Mouse (Mus musculus): Measurements from ENCODE around the gene Cyp4v3. TPM values are rescaled to one million over a fixed set of nuclear protein-coding genes. Genes with fewer than 3 reads are reported as not detected.
A peak's percentile ranks its signal among the peaks of the same experiment; 100 is the strongest.

Gene Cyp4v3
- polyA plus RNA-seq (2012; rRNA removed) = 1.4 and 1.8 TPM in 2 replicates

DNA sequence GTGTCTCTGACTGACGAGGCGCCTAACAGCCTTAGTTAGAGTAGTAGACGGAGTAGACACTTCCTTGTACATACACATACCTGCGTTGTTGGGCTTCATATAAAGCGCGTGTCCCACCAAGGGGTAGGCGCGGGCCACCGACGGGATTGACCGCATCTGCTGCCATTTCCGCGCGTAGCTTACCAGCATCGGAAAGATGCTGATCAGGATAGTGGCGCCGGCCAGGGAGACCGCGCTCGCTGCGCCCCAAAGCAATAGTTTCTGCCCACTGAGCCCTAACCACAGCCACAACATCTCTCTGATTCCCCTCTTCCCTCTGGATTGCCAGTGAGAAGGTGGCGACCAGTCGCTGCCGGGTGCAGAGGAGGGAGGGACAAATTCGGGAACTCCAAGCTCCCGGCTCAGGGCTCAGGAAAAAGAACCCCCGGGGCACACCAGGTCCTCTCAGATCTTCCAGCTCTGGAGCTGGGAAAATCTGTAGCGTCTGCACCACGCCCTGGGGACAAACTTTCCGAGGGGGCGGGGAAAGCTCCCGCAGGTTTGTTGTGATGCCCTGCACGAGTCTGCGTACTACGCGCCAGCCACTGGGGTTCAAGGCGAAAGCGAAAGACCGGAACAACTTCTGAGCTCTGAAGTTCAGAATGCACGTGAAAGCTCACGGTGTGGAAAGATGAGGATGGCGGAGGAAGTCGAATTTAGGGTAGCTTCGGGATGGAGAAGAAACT is at the start of gene Cyp4v3:
Cyp4v3 (minus strand) TSS at position 532 of the 725 bp plus-strand sequence.
- Histone ChIP-seq H3K27me3 (replicated peaks; ENCODE audit: control insufficient read depth, insufficient read depth, low read length) (no peaks in the 10 kb centered on the region), H3K4me3 (ENCODE audit: insufficient read depth, low read depth, low read length) (peak within 1 kb of the TSS; percentile 80), H3K27ac (ENCODE audit: insufficient read depth, low read depth, low read length) (peak within 1 kb of the TSS; percentile 41), H3K36me3 (ENCODE audit: control insufficient read depth, insufficient read depth, low read length) (no peaks in the 10 kb centered on the region), H3K4me1 (ENCODE audit: control insufficient read depth, insufficient read depth, low read length) (peaks cover 4% of the 10 kb centered on the region; the same call in 1 of the 2 replicates)
- peak; percentile 78 for DNase-seq
- TF ChIP-seq POLR2A (IDR thresholded peaks at IDR 0.05; ENCODE audit: low read depth, low read length) (no peak), CTCF (conservative IDR thresholded peaks at IDR 0.05; ENCODE audit: insufficient read depth, insufficient read length, low read depth, low read length) (no peak)
- 3% methylated on average over 44 of the region's 44 CpGs for WGBS

DNA sequence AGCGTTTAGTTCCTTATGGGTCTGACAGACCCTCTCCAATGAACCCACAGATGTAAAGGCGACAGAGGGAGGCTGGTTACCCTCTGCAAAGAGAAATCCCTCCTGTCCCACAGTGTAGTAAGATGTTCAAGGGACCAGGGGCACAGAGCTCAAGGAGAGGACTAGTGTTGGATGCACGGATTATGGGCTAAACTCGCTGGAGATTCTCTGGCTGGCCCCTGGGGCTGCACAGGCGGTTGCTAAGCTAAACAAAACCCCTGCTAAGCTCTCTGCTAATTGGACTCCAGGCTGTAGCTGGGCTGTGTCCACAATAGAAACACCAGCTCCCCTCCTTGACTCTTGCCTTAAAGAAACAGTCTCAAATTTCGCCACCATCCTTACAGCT is 48.9 kb upstream of the Cyp4v3 start, which contains the start of gene Fam149a:
Fam149a (minus strand) TSS at position 329 of the 385 bp plus-strand sequence.
- TF ChIP-seq POLR2A (IDR thresholded peaks at IDR 0.05; ENCODE audit: low read depth, low read length) = no peak
- no peak for TF ChIP-seq CTCF (conservative IDR thresholded peaks at IDR 0.05; ENCODE audit: insufficient read depth, insufficient read length, low read depth, low read length)
- 15% methylated on average over 6 of the region's 6 CpGs for WGBS
- H3K27me3 ChIP-seq (replicated peaks; ENCODE audit: control insufficient read depth, insufficient read depth, low read length) = no peaks in the 10 kb centered on the region
- no peak within 1 kb of the TSS for H3K27ac ChIP-seq (ENCODE audit: insufficient read depth, low read depth, low read length)
- no peaks in the 10 kb centered on the region for H3K4me1 ChIP-seq (ENCODE audit: control insufficient read depth, insufficient read depth, low read length)
- no peak within 1 kb of the TSS for H3K4me3 ChIP-seq (ENCODE audit: insufficient read depth, low read depth, low read length)
- H3K36me3 ChIP-seq (ENCODE audit: control insufficient read depth, insufficient read depth, low read length) = no peaks in the 10 kb centered on the region
- no peak for DNase-seq

DNA sequence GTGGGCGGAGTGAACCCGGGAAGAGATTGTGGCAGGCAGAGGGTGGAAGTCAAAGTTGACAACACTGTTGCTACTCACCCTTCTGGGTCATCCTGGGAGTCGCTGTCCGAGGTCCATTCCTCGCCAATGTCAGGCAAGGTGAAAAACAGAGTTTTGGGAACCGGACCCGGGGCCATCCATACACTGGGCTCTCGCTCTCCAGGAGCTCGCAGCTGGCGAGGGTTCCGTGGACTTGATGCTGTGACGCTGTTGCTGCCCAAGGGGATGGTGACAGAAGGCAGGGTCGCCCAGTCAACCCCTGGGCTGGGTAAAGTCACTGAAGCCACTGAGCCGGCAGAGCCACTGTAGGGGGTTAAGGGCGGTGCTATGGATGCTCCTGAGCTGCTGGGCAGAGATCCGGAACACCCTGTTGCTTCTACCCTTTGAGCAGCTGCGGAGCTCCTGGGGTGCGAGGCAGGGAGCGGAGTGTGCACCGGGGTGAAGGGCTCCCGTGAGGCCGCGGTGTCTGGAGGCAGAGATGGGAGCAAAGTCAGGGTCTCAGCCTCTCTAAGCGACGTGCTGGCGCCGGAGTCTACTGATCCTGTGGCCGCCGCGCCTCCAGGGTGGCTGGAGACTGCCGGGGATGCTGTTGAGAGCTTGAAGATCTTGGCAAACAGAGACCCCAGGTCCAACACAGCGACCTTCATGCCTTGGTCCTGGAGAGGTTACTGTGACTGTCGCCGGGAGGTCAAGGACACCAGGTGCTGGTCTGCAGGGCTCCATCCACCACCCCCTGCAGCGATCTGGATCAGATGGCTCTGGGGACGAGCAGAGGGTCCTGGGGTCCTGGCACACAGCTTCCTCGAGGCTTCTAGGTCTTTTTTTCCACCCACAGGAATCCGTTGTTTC is 48.3 kb upstream of the Cyp4v3 start:
- Histone ChIP-seq H3K27me3 (replicated peaks; ENCODE audit: control insufficient read depth, insufficient read depth, low read length) (no peaks in the 10 kb centered on the region), H3K27ac (ENCODE audit: insufficient read depth, low read depth, low read length) (no peak overlapping the region), H3K4me1 (ENCODE audit: control insufficient read depth, insufficient read depth, low read length) (no peaks in the 10 kb centered on the region), H3K36me3 (ENCODE audit: control insufficient read depth, insufficient read depth, low read length) (no peaks in the 10 kb centered on the region), H3K4me3 (ENCODE audit: insufficient read depth, low read depth, low read length) (no peak overlapping the region)
- no peak for DNase-seq
- TF ChIP-seq POLR2A (IDR thresholded peaks at IDR 0.05; ENCODE audit: low read depth, low read length) (no peak), CTCF (conservative IDR thresholded peaks at IDR 0.05; ENCODE audit: insufficient read depth, insufficient read length, low read depth, low read length) (no peak)
- 5% methylated on average over 38 of the region's 38 CpGs for WGBS

DNA sequence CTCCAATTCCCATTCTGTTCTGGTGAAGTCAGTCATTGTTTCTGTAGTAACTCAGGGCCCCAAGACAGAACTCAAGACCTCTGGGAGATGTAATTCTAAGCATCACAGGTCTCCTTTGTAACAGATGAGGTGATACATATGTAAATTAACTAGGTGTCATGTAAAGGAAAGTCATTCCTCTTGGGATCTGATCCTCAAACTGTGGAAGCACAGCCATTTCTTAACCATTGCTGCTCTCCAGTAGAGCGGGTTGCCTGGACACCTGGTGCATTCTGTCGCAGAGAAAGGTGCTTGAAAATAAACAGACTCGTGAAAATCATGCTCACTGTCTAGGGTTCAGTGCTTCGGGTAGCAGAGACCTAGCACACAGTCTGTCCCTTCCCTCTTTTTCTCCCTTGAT is 47.6 kb upstream of the Cyp4v3 start:
- Histone ChIP-seq H3K36me3 (ENCODE audit: control insufficient read depth, insufficient read depth, low read length) (no peaks in the 10 kb centered on the region), H3K27ac (ENCODE audit: insufficient read depth, low read depth, low read length) (no peak overlapping the region), H3K4me3 (ENCODE audit: insufficient read depth, low read depth, low read length) (no peak overlapping the region), H3K27me3 (replicated peaks; ENCODE audit: control insufficient read depth, insufficient read depth, low read length) (no peaks in the 10 kb centered on the region), H3K4me1 (ENCODE audit: control insufficient read depth, insufficient read depth, low read length) (no peaks in the 10 kb centered on the region)
- WGBS = 42% methylated on average over 4 of the region's 4 CpGs
- TF ChIP-seq POLR2A (IDR thresholded peaks at IDR 0.05; ENCODE audit: low read depth, low read length) (no peak), CTCF (conservative IDR thresholded peaks at IDR 0.05; ENCODE audit: insufficient read depth, insufficient read length, low read depth, low read length) (no peak)
- DNase-seq = no peak

DNA sequence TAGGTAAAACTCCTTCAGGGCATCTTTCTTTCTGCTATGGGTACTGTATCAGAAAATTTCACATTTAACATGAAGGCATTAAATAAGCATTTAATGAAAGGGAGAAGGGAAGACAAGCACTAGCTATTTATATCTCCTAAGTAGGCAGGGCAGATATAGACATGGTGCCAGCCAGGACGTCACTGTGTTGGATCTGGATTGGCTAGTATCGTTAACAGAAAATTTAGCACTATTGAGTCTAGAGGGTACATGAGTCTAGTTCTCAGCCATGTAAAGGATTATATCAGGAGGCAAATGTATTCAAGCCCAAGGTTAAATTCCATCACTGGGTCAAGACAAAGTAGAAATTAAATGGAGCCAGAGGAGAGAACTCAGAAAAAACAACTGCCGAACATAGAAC is 41.1 kb upstream of the Cyp4v3 start:
- TF ChIP-seq CTCF (conservative IDR thresholded peaks at IDR 0.05; ENCODE audit: insufficient read depth, insufficient read length, low read depth, low read length) = no peak
- no peak for TF ChIP-seq POLR2A (IDR thresholded peaks at IDR 0.05; ENCODE audit: low read depth, low read length)
- DNase-seq = no peak
- 64% methylated on average over 3 of the region's 3 CpGs for WGBS
- Histone ChIP-seq H3K4me1 (ENCODE audit: control insufficient read depth, insufficient read depth, low read length) (no peaks in the 10 kb centered on the region), H3K4me3 (ENCODE audit: insufficient read depth, low read depth, low read length) (no peak overlapping the region), H3K27me3 (replicated peaks; ENCODE audit: control insufficient read depth, insufficient read depth, low read length) (no peaks in the 10 kb centered on the region; the same call in 1 of the 2 replicates), H3K36me3 (ENCODE audit: control insufficient read depth, insufficient read depth, low read length) (no peaks in the 10 kb centered on the region), H3K27ac (ENCODE audit: insufficient read depth, low read depth, low read length) (no peak overlapping the region)

DNA sequence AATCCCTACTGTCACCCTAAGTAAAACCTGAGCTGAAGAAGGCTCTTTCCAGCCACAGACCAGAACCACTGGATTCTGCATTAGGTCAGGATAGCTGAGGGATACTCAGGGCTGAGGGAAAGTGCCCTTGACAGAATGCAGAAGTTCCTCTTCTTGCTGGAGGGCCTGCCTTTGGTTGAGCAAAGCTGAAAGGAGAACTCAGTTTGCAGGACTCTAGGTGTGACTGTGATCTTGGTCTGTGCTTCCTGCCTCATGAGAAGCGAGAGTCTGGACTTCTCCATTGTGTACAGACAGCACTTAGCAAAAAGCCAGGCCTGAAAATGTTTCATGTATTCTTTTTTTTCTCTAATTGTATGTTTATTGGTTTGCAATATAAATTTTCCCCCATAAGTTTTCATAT is 34.1 kb upstream of the Cyp4v3 start:
- H3K27me3 ChIP-seq (replicated peaks; ENCODE audit: control insufficient read depth, insufficient read depth, low read length) = no peaks in the 10 kb centered on the region; the same call in 1 of the 2 replicates
- no peaks in the 10 kb centered on the region for H3K36me3 ChIP-seq (ENCODE audit: control insufficient read depth, insufficient read depth, low read length)
- DNase-seq = peak; percentile 3
- 95% methylated on average over 1 of the region's 1 CpGs for WGBS
- H3K4me3 ChIP-seq (ENCODE audit: insufficient read depth, low read depth, low read length) = no peak overlapping the region
- TF ChIP-seq CTCF (conservative IDR thresholded peaks at IDR 0.05; ENCODE audit: insufficient read depth, insufficient read length, low read depth, low read length) = no peak
- no peak for TF ChIP-seq POLR2A (IDR thresholded peaks at IDR 0.05; ENCODE audit: low read depth, low read length)
- H3K4me1 ChIP-seq (ENCODE audit: control insufficient read depth, insufficient read depth, low read length) = no peaks in the 10 kb centered on the region
- no peak overlapping the region for H3K27ac ChIP-seq (ENCODE audit: insufficient read depth, low read depth, low read length)

DNA sequence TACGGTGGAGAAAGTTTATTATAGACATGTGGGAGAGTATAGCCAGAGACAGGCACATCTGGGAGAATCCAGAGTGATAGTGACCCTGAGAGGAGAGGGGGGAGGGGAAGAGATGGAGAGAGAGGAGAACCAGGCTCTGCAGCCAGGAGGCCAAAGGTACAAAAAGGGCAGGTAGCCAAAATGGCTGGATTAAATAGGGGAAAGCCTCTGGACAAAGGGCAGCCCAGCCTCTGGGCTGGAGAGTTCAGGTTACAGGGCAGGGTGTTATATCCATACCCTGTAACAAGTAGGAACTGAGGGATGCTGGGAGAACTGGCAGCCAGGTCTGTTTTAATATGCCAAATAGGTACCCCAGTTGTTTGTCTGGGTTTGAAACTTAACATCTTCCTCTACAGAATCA is 30.2 kb upstream of the Cyp4v3 start:
- WGBS = 57% methylated on average over 1 of the region's 1 CpGs
- H3K36me3 ChIP-seq (ENCODE audit: control insufficient read depth, insufficient read depth, low read length) = no peaks in the 10 kb centered on the region
- no peaks in the 10 kb centered on the region for H3K27me3 ChIP-seq (replicated peaks; ENCODE audit: control insufficient read depth, insufficient read depth, low read length)
- H3K27ac ChIP-seq (ENCODE audit: insufficient read depth, low read depth, low read length) = no peak overlapping the region
- no peak for TF ChIP-seq POLR2A (IDR thresholded peaks at IDR 0.05; ENCODE audit: low read depth, low read length)
- no peak for TF ChIP-seq CTCF (conservative IDR thresholded peaks at IDR 0.05; ENCODE audit: insufficient read depth, insufficient read length, low read depth, low read length)
- no peaks in the 10 kb centered on the region for H3K4me1 ChIP-seq (ENCODE audit: control insufficient read depth, insufficient read depth, low read length)
- H3K4me3 ChIP-seq (ENCODE audit: insufficient read depth, low read depth, low read length) = no peak overlapping the region
- DNase-seq = peak; percentile 61

All from kidney, adult 2 months (tissue).